Mouse (Mus musculus): ENCODE results near the gene Arrdc4.

Gene Arrdc4

GRCm38 (mm10) chr7:68709319-68709573 is 39.8 kb downstream of the Arrdc4 start:
- no peak for DNase-seq (ENCODE audit: low spot score in 2 of 2)

- no peak for DNase-seq (ENCODE audit: low spot score in 2 of 2)
These were observed 40.3 kb downstream of the Arrdc4 start for GRCm38 (mm10) chr7:68708563-68709318.

GRCm38 (mm10) chr7:68705162-68705561 is 43.9 kb downstream of the Arrdc4 start:
- DNase-seq (ENCODE audit: low spot score in 2 of 2) = no peak

GRCm38 (mm10) chr7:68697313-68697712 is 51.7 kb downstream of the Arrdc4 start:
- DNase-seq (ENCODE audit: low spot score in 2 of 2) = no peak

- no peak for DNase-seq (ENCODE audit: low spot score in 2 of 2)
These were observed 52.1 kb downstream of the Arrdc4 start for GRCm38 (mm10) chr7:68696908-68697307.

- no peak for DNase-seq (ENCODE audit: low spot score in 2 of 2)
These were observed 52.6 kb downstream of the Arrdc4 start for GRCm38 (mm10) chr7:68696446-68696845.

GRCm38 (mm10) chr7:68692731-68693130 is 56.3 kb downstream of the Arrdc4 start:
- no peak for DNase-seq (ENCODE audit: low spot score in 2 of 2)

- DNase-seq (ENCODE audit: low spot score in 2 of 2) = no peak
These were observed 57.6 kb downstream of the Arrdc4 start for GRCm38 (mm10) chr7:68691454-68691853.

GRCm38 (mm10) chr7:68687140-68687611 is 61.9 kb downstream of the Arrdc4 start:
- no peak for DNase-seq (ENCODE audit: low spot score in 2 of 2)

Data from frontal cortex, postnatal 25 days (tissue).